Mouse (Mus musculus) stomach, embryonic 14.5 days (tissue): Measurements from ENCODE around the gene B430306N03Rik. TPM values are rescaled to one million over a fixed set of nuclear protein-coding genes. Genes with fewer than 3 reads are reported as not detected.
"Not testable (repeated sequence)": the region's sequence is repeated elsewhere in the genome, so short reads cannot be mapped to it uniquely, and the experiment has no call there.

ENCODE experiments used
- ATAC-seq: fragments of 200-750 bp; cut with Nextera tagmentation; 2 replicates; pipeline ENCODE4 v1.8.0; 2017; ENCODE audit warnings: low read depth, moderate TSS enrichment; ENCODE audit not compliant: insufficient number of reproducible peaks, insufficient read depth, low FRiP score
- H3K27ac ChIP-seq: fragments of 300-500 bp; sonication (generic); 2 replicates; pipeline ENCODE4 v1.5.1; 2014; ENCODE audit warnings: mild to moderate bottlenecking, low read length, moderate library complexity, mixed read lengths
- H3K27me3 ChIP-seq: fragments of 300-500 bp; sonication (generic); 2 replicates; pipeline ENCODE4 v1.6.1; 2014; ENCODE audit warnings: low read length, control low read depth, mixed read lengths; ENCODE audit not compliant: control insufficient read depth, insufficient read depth
- H3K36me3 ChIP-seq: fragments of 300-500 bp; sonication (generic); 2 replicates; pipeline ENCODE4 v1.6.1; 2014; ENCODE audit warnings: mild to moderate bottlenecking, control low read depth, low read length, moderate library complexity, mixed read lengths; ENCODE audit not compliant: control insufficient read depth, insufficient read depth
- H3K4me1 ChIP-seq: fragments of 300-500 bp; sonication (generic); 2 replicates; pipeline ENCODE4 v1.6.1; 2014; ENCODE audit warnings: low read length, control low read depth, mixed read lengths; ENCODE audit not compliant: control insufficient read depth, insufficient read depth
- H3K4me2 ChIP-seq: fragments of 300-500 bp; sonication (generic); replicated peaks from 2 replicates; pipeline ENCODE4 v1.6.1; 2014; ENCODE audit warnings: low read depth, low read length, control low read depth
- H3K4me3 ChIP-seq: fragments of 300-500 bp; sonication (generic); 2 replicates; pipeline ENCODE4 v1.5.1; 2014; ENCODE audit warnings: low read depth, low read length, control low read depth
- H3K9ac ChIP-seq: fragments of 300-500 bp; sonication (generic); replicated peaks from 2 replicates; pipeline ENCODE4 v1.6.1; 2014; ENCODE audit warnings: low read depth, mild to moderate bottlenecking, control low read depth, low read length, moderate library complexity, mixed read lengths
- H3K9me3 ChIP-seq: fragments of 300-500 bp; sonication (generic); 2 replicates; pipeline ENCODE4 v1.6.1; 2016; ENCODE audit warnings: low read depth, low read length, control low read depth; ENCODE audit not compliant: control insufficient read depth
- WGBS: fragments of 180-500 bp; shearing (Covaris S2); extraction: QIAGEN DNeasy Blood & Tissue Kit; methylation state at CpG from one replicate; pipeline ENCODE4 v1.1.7; 2014; 5-methylcytosine and 5-hydroxymethylcytosine counted together
- polyA plus RNA-seq: library from polyadenylated mRNA; unstranded; fragments of >200 nt; fragmentation: Nextera tagmentation; extraction: Ambion mirVana; gene quantifications from 2 replicates; pipeline ENCODE4 v1.2.1, GENCODE M21; 2014

B430306N03Rik gene
- 0.51 and 0.59 TPM in 2 replicates for polyA plus RNA-seq

DNA sequence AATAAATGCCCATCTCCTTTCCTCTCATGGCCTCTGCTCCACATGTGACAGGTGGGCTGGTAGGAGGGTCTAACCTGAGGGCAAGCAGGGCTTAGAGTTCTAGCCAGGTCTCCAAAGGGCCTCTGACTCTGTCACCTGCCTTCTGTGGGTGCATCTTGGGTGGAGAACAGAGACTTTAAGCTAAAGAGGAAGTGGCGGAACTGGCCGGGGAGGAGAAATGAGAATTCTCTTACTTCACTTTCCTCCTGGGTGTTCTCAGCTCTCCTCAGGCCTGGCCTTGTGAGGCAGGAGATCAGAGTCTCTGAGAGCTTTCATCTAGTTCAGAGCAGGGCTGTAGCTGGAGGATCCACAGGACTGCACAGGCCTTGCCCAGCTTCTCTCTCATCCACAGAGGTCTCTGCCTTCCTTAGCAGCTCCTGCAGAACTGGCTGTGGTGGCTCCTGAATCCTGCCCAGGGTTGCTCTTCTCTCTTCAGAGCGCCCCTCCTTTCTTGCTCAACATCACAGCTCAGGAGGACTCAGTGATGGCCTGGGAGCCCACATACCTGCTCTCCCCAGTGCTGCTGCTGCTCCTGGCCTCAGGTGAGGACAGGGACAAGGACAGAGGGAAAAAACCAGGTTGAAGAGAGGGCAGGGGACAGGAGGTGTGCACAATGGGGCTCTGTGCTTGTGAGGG, at the start of gene B430306N03Rik:
Gene B430306N03Rik, plus strand, starts transcription at position 237 of the 675 bp plus-strand sequence.
- 77% methylated on average over 3 of the region's 3 CpGs for WGBS

DNA sequence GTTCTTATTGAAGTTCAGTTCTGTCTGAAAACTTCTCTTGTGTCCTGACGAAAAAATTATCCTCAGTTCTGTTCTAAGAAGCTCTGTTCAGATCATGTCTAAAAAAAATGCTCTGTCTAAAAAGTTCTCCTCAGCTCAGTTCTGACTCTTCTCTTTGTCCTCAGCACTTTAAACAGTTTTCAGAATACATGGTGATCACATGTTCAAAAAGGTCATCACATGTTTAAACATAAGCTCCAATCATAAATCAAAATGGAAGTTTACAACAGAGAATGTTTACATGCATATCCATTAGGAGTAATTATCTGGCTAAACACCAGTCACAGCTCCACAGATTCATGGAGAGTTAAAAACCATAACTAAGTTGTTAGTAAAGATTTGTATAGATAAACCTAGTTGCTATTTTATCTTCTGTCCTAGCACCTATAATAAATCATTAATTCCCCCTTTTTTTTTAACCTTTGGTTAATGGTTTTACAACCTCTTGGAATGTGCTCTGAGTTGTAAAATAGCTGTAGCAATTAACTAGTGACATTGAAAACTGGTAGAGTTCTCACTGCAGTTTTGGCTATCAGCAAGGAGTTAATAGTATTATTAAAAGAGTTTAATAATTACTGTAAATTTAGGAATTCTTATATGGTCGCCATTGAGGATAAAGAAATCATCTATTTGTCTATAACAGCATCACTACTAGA, 49.2 kb upstream of the B430306N03Rik start:
- H3K27ac ChIP-seq: no peak overlapping the region
- ATAC-seq: no peak

More for the DNA sequence above, at the start of gene B430306N03Rik:
- H3K36me3 ChIP-seq, H3K4me3 ChIP-seq, H3K9ac ChIP-seq, H3K27ac ChIP-seq, H3K9me3 ChIP-seq, H3K4me2 ChIP-seq, H3K27me3 ChIP-seq, ATAC-seq, H3K4me1 ChIP-seq: not testable (repeated sequence)

DNA sequence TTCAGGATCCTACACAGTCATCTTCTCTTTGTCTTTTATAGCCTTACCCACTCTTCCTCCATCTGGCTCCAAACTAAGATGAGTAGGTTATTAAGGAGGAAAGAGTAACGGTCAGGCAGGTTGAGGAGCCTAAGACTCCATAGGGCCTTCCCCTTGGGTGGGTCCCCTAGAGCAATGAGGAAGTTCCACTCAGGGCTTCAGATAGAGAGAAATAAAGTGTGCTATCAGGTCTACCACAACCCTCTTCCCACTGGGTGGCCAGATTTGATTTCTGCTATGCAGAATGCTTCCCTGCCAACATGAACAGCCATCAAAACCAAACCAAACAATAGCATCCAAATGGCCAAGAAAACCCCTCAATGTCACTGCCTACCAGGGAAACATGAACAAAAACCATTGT, 48.4 kb upstream of the B430306N03Rik start:
- ATAC-seq: no peak
- Histone ChIP-seq H3K9me3 (no peaks in the 10 kb centered on the region), H3K27me3 (no peaks in the 10 kb centered on the region), H3K4me2 (no peak overlapping the region), H3K4me1 (no peaks in the 10 kb centered on the region), H3K36me3 (no peaks in the 10 kb centered on the region), H3K4me3 (no peak overlapping the region), H3K27ac (no peak overlapping the region), H3K9ac (no peak overlapping the region)
- WGBS: 93% methylated on average over 1 of the region's 1 CpGs

More for the DNA sequence above, 49.2 kb upstream of the B430306N03Rik start:
- no peak overlapping the region for H3K4me3 ChIP-seq
- H3K4me2 ChIP-seq: no peak overlapping the region
- 22% methylated on average over 2 of the region's 2 CpGs for WGBS
- H3K4me1 ChIP-seq: no peaks in the 10 kb centered on the region
- no peaks in the 10 kb centered on the region for H3K27me3 ChIP-seq
- H3K36me3 ChIP-seq: no peaks in the 10 kb centered on the region
- no peaks in the 10 kb centered on the region for H3K9me3 ChIP-seq
- no peak overlapping the region for H3K9ac ChIP-seq

DNA sequence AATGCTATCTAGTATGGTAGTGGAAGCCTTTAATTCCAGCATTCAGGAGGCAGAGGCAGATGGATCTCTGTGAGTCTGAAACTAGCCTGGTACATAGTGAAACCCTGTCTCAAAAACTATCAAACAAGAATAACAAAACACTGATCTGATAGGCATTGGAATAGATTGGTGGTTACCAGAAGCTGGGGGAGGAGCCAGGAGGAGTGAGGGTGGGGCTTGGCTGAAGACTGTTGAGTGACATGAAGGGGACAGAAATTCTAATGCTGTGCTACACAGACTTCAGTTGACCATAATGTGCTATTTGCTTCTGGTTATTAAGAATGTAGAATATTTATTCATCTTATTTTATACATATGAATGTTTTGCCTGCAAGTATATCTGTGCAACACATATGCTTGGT, 47.7 kb upstream of the B430306N03Rik start:
- Histone ChIP-seq H3K4me2 (no peak overlapping the region), H3K4me3 (no peak overlapping the region), H3K4me1 (no peaks in the 10 kb centered on the region), H3K9ac (no peak overlapping the region), H3K9me3 (no peaks in the 10 kb centered on the region), H3K36me3 (no peaks in the 10 kb centered on the region), H3K27ac (no peak overlapping the region), H3K27me3 (no peaks in the 10 kb centered on the region)
- no peak for ATAC-seq

DNA sequence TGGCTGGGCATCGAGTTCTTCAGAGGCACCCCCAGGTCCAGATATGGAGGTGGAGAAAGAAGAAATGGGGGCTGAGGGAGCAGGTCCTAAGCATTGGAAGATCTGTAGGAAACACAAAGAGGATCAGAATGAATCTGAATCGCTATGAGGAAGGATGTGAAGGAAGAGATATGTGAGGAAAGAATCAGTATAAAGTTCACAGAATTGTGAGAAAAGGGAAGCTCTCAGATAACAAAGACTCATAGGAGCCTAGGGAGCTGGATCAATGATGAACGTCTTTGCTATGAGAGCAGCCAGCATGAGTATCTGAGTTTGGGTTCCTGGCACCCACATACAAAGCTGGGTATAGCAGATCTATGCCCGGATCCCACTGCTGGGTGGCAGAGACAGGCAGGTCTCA, 46.1 kb upstream of the B430306N03Rik start:
- Histone ChIP-seq H3K9ac (no peak overlapping the region), H3K27ac (no peak overlapping the region), H3K9me3 (no peaks in the 10 kb centered on the region), H3K4me1 (no peaks in the 10 kb centered on the region), H3K36me3 (no peaks in the 10 kb centered on the region), H3K4me3 (no peak overlapping the region), H3K27me3 (no peaks in the 10 kb centered on the region), H3K4me2 (no peak overlapping the region)
- WGBS: 76% methylated on average over 4 of the region's 4 CpGs
- ATAC-seq: no peak

DNA sequence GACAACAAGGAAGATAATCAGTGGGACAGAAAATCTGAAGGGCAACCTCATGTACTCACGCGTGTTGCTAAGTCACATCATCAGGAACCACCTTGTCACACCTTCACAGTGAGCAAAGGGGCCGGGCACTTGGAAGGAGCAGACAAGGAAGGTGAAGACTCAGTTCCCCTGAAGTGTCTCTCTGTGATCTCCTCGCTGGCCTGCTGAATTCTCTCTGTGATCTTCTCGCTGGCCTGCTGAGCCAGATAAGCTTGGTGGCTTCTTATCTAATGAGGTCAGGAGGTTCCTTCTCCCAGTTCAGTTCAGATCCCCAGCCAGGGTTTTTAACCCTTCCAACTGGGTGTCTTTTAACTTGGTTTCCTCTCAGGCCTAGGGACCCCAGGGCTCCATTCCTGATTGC, 43.8 kb upstream of the B430306N03Rik start:
- 62% methylated on average over 5 of the region's 5 CpGs for WGBS
- H3K36me3 ChIP-seq: no peaks in the 10 kb centered on the region
- H3K27me3 ChIP-seq: no peaks in the 10 kb centered on the region
- H3K4me3 ChIP-seq: no peak overlapping the region
- no peaks in the 10 kb centered on the region for H3K9me3 ChIP-seq
- ATAC-seq: peak; percentile 56; the same call in 1 of the 2 replicates
- H3K4me2 ChIP-seq: no peak overlapping the region
- H3K27ac ChIP-seq: no peak overlapping the region
- H3K9ac ChIP-seq: no peak overlapping the region
- H3K4me1 ChIP-seq: no peaks in the 10 kb centered on the region

DNA sequence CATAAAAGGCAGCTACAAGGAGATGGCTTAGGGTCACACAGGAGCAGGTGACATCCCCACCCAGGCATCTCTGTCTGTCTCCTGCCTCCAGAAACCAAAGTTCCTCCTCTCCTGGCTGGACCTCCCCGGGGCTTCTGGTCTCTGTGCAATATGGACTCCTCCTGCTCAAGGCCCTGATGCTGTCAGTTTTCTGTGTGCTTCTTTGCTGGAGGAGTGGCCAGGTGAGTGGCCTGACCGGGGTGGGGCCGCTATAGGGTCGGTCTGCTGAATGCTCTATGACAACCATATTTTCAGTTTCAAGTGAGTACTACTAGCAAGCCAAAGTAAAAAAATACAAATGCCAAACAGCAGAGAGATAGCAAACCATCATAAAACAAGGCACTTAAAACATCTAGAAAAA, 43.3 kb upstream of the B430306N03Rik start:
- Histone ChIP-seq H3K36me3 (no peaks in the 10 kb centered on the region), H3K9me3 (no peaks in the 10 kb centered on the region), H3K4me3 (no peak overlapping the region), H3K4me1 (no peaks in the 10 kb centered on the region), H3K9ac (no peak overlapping the region), H3K27ac (no peak overlapping the region), H3K4me2 (no peak overlapping the region), H3K27me3 (no peaks in the 10 kb centered on the region)
- WGBS: 83% methylated on average over 4 of the region's 4 CpGs
- ATAC-seq: no peak

DNA sequence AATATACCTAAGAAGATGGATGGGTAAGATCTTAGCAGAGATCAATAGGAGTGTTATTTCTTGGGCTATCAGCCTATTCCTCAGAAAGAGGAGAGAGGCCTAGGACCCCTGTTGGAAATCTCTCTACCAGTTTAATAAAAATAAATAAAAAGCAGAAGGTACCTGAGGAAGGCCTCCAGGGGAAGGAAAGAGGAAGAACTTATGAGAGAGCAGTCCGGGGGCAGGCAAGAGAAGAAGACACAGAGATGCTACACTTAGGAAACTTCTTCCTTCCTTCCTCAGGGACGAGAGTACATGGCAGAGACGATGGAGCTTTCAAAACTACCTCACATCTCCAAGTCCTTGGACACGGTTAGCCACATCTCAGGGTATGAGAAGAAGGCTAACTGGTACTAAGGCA, 41.8 kb upstream of the B430306N03Rik start:
- Histone ChIP-seq H3K9me3 (no peaks in the 10 kb centered on the region), H3K4me1 (no peaks in the 10 kb centered on the region), H3K27ac (no peak overlapping the region), H3K9ac (no peak overlapping the region), H3K4me3 (no peak overlapping the region), H3K4me2 (no peak overlapping the region), H3K27me3 (no peaks in the 10 kb centered on the region), H3K36me3 (no peaks in the 10 kb centered on the region)
- WGBS: 79% methylated on average over 4 of the region's 4 CpGs
- no peak for ATAC-seq
